Mouse (Mus musculus) spleen, adult 2 months (tissue): ENCODE results near the gene Slc5a10.

Experiments used
- CTCF ChIP-seq: fragments of 200-500 bp; IDR thresholded peaks from 2 replicates; pipeline ENCODE4 v1.5.1; 2011; ENCODE audit warnings: mild to moderate bottlenecking, inconsistent platforms; ENCODE audit not compliant: insufficient read depth, insufficient read length, insufficient replicate concordance; ENCODE audit errors: extremely low read depth
- POLR2A ChIP-seq: fragments of 200-500 bp; IDR thresholded peaks from 2 replicates; pipeline ENCODE4 v1.6.1; 2011; ENCODE audit warnings: low read depth, low read length, inconsistent platforms

DNA sequence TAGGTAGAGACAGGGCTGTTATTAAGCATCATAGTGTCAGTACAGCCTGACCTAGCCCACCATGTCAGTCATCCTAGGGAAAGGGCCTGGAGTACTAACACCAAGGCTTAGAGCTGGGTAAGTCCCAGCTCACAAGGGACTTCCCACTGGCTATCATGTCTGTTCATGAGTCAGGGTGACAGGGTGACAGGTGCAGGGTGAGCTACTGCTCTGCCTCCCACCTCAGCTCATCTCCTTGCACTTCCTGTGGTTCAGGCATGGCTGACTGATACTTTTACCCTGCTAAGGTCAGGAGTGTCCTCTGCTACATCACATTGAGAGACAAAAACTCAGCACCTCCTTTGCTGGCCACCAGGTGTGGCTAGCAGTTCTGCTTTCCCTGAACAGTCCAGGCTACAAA, 21.8 kb downstream of the Slc5a10 start:
- TF ChIP-seq CTCF: no peak
- no peak for TF ChIP-seq POLR2A
